ENCODE assay signal across 9 mouse cellular contexts in the genomic region with DNA sequence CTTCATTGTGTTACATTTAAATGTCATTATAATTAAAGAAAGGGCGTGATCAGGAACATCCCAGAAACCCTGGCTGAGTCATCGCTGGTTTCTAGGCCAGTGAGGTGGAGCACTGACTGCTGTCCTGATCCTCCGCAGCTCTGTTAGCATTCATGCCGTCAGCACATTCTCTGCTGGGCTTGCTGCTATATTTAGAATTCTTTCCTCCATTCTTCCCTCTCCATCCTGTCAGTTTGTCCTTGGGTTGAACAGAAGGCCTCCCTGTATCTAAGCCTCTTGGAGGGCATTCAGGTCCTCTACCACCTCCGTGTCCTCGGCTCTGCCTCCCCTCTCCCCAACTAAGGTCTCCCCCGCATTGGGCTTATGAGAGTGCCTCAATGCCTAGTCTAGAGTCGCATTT. TPM values are rescaled to one million over a fixed set of nuclear protein-coding genes. Genes with fewer than 3 reads are reported as not detected.
DNase-seq lines count a peak whose midpoint lies in the region; ATAC-seq lines count a peak whose summit lies in the region.
"Had no signal": no experiment of that assay in that cellular context is flagged by ENCODE, and none has a peak within 500 bp of the region (broad histone marks: within the 10 kb centered on the region; RNA-seq: fewer than 3 reads in every experiment).

No protein-coding gene starts in this region.

- peaks cover 24 to 44% of the 10 kb centered on the region in 2 experiments for H3K4me1 ChIP-seq in heart, embryonic 14.5 days (ENCODE audit: control insufficient read depth in 2 of 2, insufficient read depth in 2 of 2, low read length in 2 of 2)
- peaks cover 22% of the 10 kb centered on the region for H3K4me1 ChIP-seq in stomach, embryonic 15.5 days
- peaks cover 2% of the 10 kb centered on the region; the same call in 1 of the 2 replicates for H3K4me1 ChIP-seq in hindbrain, embryonic 16.5 days (ENCODE audit: control insufficient read depth, insufficient read depth, low read depth, low read length)

- H3K4me3 ChIP-seq in heart, embryonic 14.5 days (ENCODE audit: control insufficient read depth in 1 of 2, insufficient read depth in 1 of 2, low read depth in 1 of 2, low read length in 2 of 2) = no peak overlapping the region
- no peak overlapping the region for H3K4me3 ChIP-seq in stomach, embryonic 15.5 days (replicated peaks)
- no peak overlapping the region for H3K4me3 ChIP-seq in hindbrain, embryonic 16.5 days (ENCODE audit: low read length)

- no peaks in the 10 kb centered on the region for H3K9me3 ChIP-seq in heart, embryonic 14.5 days (ENCODE audit: control insufficient read depth, low read length)
- H3K9me3 ChIP-seq in stomach, embryonic 15.5 days = no peaks in the 10 kb centered on the region
- H3K9me3 ChIP-seq in hindbrain, embryonic 16.5 days (ENCODE audit: control insufficient read depth, low read length) = no peaks in the 10 kb centered on the region

- 10% methylated on average over 8 of the region's 8 CpGs for WGBS in heart, embryonic 14.5 days
- 60% methylated on average over 8 of the region's 8 CpGs for WGBS in stomach, embryonic 15.5 days
- WGBS in hindbrain, embryonic 16.5 days = 79% methylated on average over 8 of the region's 8 CpGs

- DNase-seq in frontal cortex, postnatal 36 days (ENCODE audit: low spot score in 2 of 2) = peak; percentile 55 to 56
- no peak for DNase-seq in frontal cortex, postnatal 25 days (ENCODE audit: low spot score in 2 of 2)
- DNase-seq in ovary, postnatal 36 days (ENCODE audit: low spot score) = peak; percentile 30
- no peak for DNase-seq in ovary, postnatal 14 days (ENCODE audit: low spot score)
- DNase-seq in cerebellum, postnatal 36 days = no peak

- peak; percentile 36 for ATAC-seq in heart, embryonic 14.5 days (ENCODE audit: insufficient number of reproducible peaks, insufficient read depth, low FRiP score, low read depth)
- ATAC-seq in stomach, embryonic 15.5 days (ENCODE audit: insufficient read depth, low FRiP score, low read depth) = no peak
- no peak for ATAC-seq in hindbrain, embryonic 16.5 days

- H3K36me3 ChIP-seq in heart, embryonic 14.5 days (ENCODE audit: control insufficient read depth, insufficient read depth, low read length) = peaks cover 22% of the 10 kb centered on the region; the same call in 1 of the 2 replicates
- H3K36me3 ChIP-seq in stomach, embryonic 15.5 days = no peaks in the 10 kb centered on the region
- no peaks in the 10 kb centered on the region for H3K36me3 ChIP-seq in hindbrain, embryonic 16.5 days (ENCODE audit: control insufficient read depth, insufficient read depth, low read length)

- H3K27me3 ChIP-seq in heart, embryonic 14.5 days (ENCODE audit: control insufficient read depth, insufficient read depth, low read length) = no peaks in the 10 kb centered on the region
- H3K27me3 ChIP-seq in stomach, embryonic 15.5 days (replicated peaks) = no peaks in the 10 kb centered on the region
- no peaks in the 10 kb centered on the region for H3K27me3 ChIP-seq in hindbrain, embryonic 16.5 days (replicated peaks; ENCODE audit: control insufficient read depth, insufficient read depth, low read length)
- H3K27me3 ChIP-seq: CH12.LX had no signal

- peak overlapping the region; percentile 22; the same call in 1 of the 2 replicates for H3K9ac ChIP-seq in heart, embryonic 14.5 days (ENCODE audit: low read length)
- H3K9ac ChIP-seq in stomach, embryonic 15.5 days = no peak overlapping the region
- no peak overlapping the region for H3K9ac ChIP-seq in hindbrain, embryonic 16.5 days (ENCODE audit: low read depth, low read length)

- H3K4me2 ChIP-seq in heart, embryonic 14.5 days (ENCODE audit: low read length) = peak overlapping the region; percentile 44
- no peak overlapping the region for H3K4me2 ChIP-seq in stomach, embryonic 15.5 days
- no peak overlapping the region for H3K4me2 ChIP-seq in hindbrain, embryonic 16.5 days (ENCODE audit: low read length)

- H3K27ac ChIP-seq in heart, embryonic 14.5 days (replicated peaks in 1 of 2; ENCODE audit: control insufficient read depth in 1 of 2, insufficient read depth in 1 of 2, low read depth in 2 of 2, low read length in 2 of 2) = peak overlapping the region; percentile 97 to 98
- H3K27ac ChIP-seq in stomach, embryonic 15.5 days = peak overlapping the region; percentile 75
- no peak overlapping the region for H3K27ac ChIP-seq in hindbrain, embryonic 16.5 days (ENCODE audit: low read depth, low read length)

RNA-seq across cellular contexts. Expression of gene Aunip, which starts 6.2 kb away (rescaled TPM):
- 2.3 and 3.2 TPM in 2 replicates for polyA plus RNA-seq in heart, embryonic 14.5 days (2014; fragmentation: Nextera tagmentation; extraction: Ambion mirVana)
- 12.7 and 14.0 TPM in 2 replicates for polyA plus RNA-seq in stomach, embryonic 15.5 days (2015; fragmentation: Nextera tagmentation; extraction: Ambion mirVana)
- polyA plus RNA-seq in hindbrain, embryonic 16.5 days (2015; fragmentation: Nextera tagmentation; extraction: Ambion mirVana) = 2.4 and 2.9 TPM in 2 replicates

RNA-seq across cellular contexts. Expression of gene Mtfr1l, which starts 18.2 kb away (rescaled TPM):
- polyA plus RNA-seq in heart, embryonic 14.5 days (2014; fragmentation: Nextera tagmentation; extraction: Ambion mirVana) = 170 and 175 TPM in 2 replicates
- polyA plus RNA-seq in stomach, embryonic 15.5 days (2015; fragmentation: Nextera tagmentation; extraction: Ambion mirVana) = 92.1 and 101 TPM in 2 replicates
- polyA plus RNA-seq in hindbrain, embryonic 16.5 days (2015; fragmentation: Nextera tagmentation; extraction: Ambion mirVana) = 176 and 182 TPM in 2 replicates

RNA-seq across cellular contexts. Expression of gene Paqr7, which starts 20.5 kb away (rescaled TPM):
- polyA plus RNA-seq in heart, embryonic 14.5 days (2014; fragmentation: Nextera tagmentation; extraction: Ambion mirVana) = 4.2 and 4.6 TPM in 2 replicates
- polyA plus RNA-seq in stomach, embryonic 15.5 days (2015; fragmentation: Nextera tagmentation; extraction: Ambion mirVana) = 6.4 and 6.7 TPM in 2 replicates
- 40.5 and 46.7 TPM in 2 replicates for polyA plus RNA-seq in hindbrain, embryonic 16.5 days (2015; fragmentation: Nextera tagmentation; extraction: Ambion mirVana)

RNA-seq across cellular contexts. Expression of gene Selenon, which starts 35.0 kb away (rescaled TPM):
- polyA plus RNA-seq in heart, embryonic 14.5 days (2014; fragmentation: Nextera tagmentation; extraction: Ambion mirVana) = 41.5 and 43.6 TPM in 2 replicates
- 33.0 and 37.8 TPM in 2 replicates for polyA plus RNA-seq in stomach, embryonic 15.5 days (2015; fragmentation: Nextera tagmentation; extraction: Ambion mirVana)
- polyA plus RNA-seq in hindbrain, embryonic 16.5 days (2015; fragmentation: Nextera tagmentation; extraction: Ambion mirVana) = 6.7 and 7.0 TPM in 2 replicates

RNA-seq across cellular contexts. Expression of gene Stmn1, which starts 48.9 kb away (rescaled TPM):
- 933 and 977 TPM in 2 replicates for polyA plus RNA-seq in heart, embryonic 14.5 days (2014; fragmentation: Nextera tagmentation; extraction: Ambion mirVana)
- 1,192 and 1,334 TPM in 2 replicates for polyA plus RNA-seq in stomach, embryonic 15.5 days (2015; fragmentation: Nextera tagmentation; extraction: Ambion mirVana)
- polyA plus RNA-seq in hindbrain, embryonic 16.5 days (2015; fragmentation: Nextera tagmentation; extraction: Ambion mirVana) = 5,655 and 5,657 TPM in 2 replicates

Comparison
In these comparisons a context has a peak if more than half of its experiments do, and no peak if none do; other contexts are left out.
1. DNase-seq: peak in frontal cortex, postnatal 36 days (2 of 2) and ovary, postnatal 36 days (single experiment); none in frontal cortex, postnatal 25 days (0 of 2), ovary, postnatal 14 days (single experiment) and cerebellum, postnatal 36 days (0 of 2).